Mouse (Mus musculus) embryonic facial prominence, embryonic 10.5 days (tissue): ENCODE measurements around the gene Atp5h. TPM values are rescaled to one million over a fixed set of nuclear protein-coding genes. Genes with fewer than 3 reads are reported as not detected.

Experiments
- DNase-seq: peaks from one replicate; pipeline ENCODE4 v3.0.0-alpha.2; 2017; ENCODE audit warnings: low spot score
- H3K27ac ChIP-seq: fragments of 300-500 bp; sonication (generic); replicated peaks from 2 replicates; pipeline ENCODE4 v1.5.1; 2016; ENCODE audit warnings: mild to moderate bottlenecking
- H3K27me3 ChIP-seq: fragments of 300-500 bp; sonication (generic); replicated peaks from 2 replicates; pipeline ENCODE4 v1.6.1; 2016; ENCODE audit warnings: low read depth, mild to moderate bottlenecking; ENCODE audit not compliant: poor library complexity, severe bottlenecking
- H3K36me3 ChIP-seq: fragments of 300-500 bp; sonication (generic); replicated peaks from 2 replicates; pipeline ENCODE4 v1.6.1; 2016; ENCODE audit warnings: mild to moderate bottlenecking, moderate library complexity
- H3K4me1 ChIP-seq: fragments of 300-500 bp; sonication (generic); 2 replicates; pipeline ENCODE4 v1.6.1; 2016
- H3K4me3 ChIP-seq: fragments of 300-500 bp; sonication (generic); 2 replicates; pipeline ENCODE4 v1.5.1; 2016; ENCODE audit warnings: mild to moderate bottlenecking, moderate library complexity
- H3K9me3 ChIP-seq: fragments of 300-500 bp; sonication (generic); 2 replicates; pipeline ENCODE4 v1.6.1; 2016; ENCODE audit warnings: mild to moderate bottlenecking
- WGBS: fragments of 180-500 bp; shearing (Covaris S2); methylation state at CpG from one replicate; pipeline ENCODE4 v1.1.7; 2016; 5-methylcytosine and 5-hydroxymethylcytosine counted together
- microRNA-seq: library from miRNA; unstranded; fragments of <30 nt; microRNA quantifications from one replicate; pipeline ENCODE4, GENCODE M21; 2017
- polyA plus RNA-seq: library from polyadenylated mRNA; unstranded; fragments of >200 nt; fragmentation: Nextera tagmentation; extraction: Ambion mirVana; gene quantifications from 2 replicates; pipeline ENCODE4 v1.2.1, GENCODE M21; 2016

Atp5h gene
- polyA plus RNA-seq, 1 experiment from 2014 or later: 890 TPM

DNA sequence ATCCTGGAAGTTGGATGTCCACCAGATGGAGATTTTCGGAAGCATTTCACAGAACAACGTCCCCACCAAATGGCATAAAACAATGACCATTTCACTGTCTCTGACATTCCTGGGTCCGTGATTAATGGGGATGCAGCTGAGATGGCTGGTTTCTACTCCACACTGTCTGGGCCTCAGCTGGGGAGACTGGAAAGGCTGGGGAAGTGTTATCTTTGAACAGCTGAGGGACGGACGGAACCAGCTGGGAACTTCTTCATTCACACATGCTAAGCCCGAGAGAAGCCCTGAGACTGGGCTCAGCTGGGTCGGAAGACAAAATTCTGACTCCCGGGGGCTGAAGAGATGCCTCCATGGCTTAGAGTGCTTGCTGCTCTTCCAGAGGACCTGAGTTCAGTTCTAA, 48.4 kb downstream of the Atp5h start:
- Histone ChIP-seq H3K27ac (no peak overlapping the region), H3K4me1 (peaks cover 26% of the 10 kb centered on the region), H3K9me3 (no peaks in the 10 kb centered on the region), H3K27me3 (peaks cover 100% of the 10 kb centered on the region), H3K4me3 (no peak overlapping the region), H3K36me3 (no peaks in the 10 kb centered on the region)
- WGBS: 69% methylated on average over 8 of the region's 8 CpGs
- DNase-seq: no peak

DNA sequence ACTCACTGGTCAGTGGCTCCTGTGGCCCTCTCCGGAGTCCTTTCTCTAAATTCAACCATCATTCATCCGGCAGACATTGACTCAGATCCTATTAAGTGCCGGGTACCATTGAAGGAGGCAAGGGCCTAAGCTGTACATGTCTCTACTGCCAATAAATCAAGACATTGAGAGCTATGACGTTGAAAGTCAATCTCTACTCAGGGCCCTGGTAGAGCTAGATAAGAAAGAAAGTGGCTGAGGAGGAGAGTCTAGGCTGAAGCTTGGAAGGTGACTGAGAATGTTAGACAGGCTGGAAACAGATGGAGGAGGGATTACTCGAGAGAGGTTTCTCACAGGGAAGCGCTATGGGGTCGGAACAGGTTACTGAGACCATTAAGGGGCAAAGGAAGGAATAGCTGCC, 49.4 kb downstream of the Atp5h start:
- no peak overlapping the region for H3K4me3 ChIP-seq
- H3K4me1 ChIP-seq: peaks cover 33% of the 10 kb centered on the region
- no peak for DNase-seq
- H3K9me3 ChIP-seq: no peaks in the 10 kb centered on the region
- H3K36me3 ChIP-seq: no peaks in the 10 kb centered on the region
- H3K27ac ChIP-seq: no peak overlapping the region
- H3K27me3 ChIP-seq: peaks cover 100% of the 10 kb centered on the region
- 60% methylated on average over 7 of the region's 7 CpGs for WGBS

DNA sequence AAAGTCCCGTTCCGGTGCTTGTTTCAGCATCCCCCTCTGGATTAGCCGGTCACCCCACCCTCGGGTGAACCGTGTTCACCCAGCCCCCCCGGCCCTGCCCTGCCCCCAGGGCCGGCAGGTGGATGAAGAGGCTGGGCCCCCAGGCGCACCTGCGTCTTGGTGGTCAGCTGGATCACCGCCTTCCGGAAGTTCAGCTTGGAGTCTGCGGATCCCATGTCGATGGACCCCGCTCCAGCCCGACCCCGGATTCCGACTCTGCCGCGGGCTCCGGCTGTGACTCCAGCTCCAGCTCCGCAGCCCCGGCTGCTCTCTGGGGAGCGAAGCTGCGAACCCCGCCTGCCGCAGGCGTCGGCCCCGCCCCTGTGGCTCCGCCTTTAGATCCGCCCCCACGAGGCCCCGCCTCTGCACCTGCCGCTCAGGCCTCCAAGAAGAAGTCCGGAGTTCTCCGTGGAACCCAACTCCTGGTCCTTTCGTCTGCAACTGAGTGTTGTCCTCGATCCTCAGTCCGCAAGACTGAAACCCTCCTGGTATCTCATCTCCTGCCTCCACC, 52.3 kb downstream of the Atp5h start, which contains the start of gene Hid1:
Gene Hid1 (minus strand): TSS at position 362 of the 550 bp plus-strand sequence.
- WGBS: under 1% methylated on average over 39 of the region's 39 CpGs
- Histone ChIP-seq H3K4me3 (peak within 1 kb of the TSS; percentile 66), H3K9me3 (no peaks in the 10 kb centered on the region), H3K27ac (peak within 1 kb of the TSS; percentile 72), H3K4me1 (peaks cover 30% of the 10 kb centered on the region), H3K36me3 (no peaks in the 10 kb centered on the region), H3K27me3 (peaks cover 90% of the 10 kb centered on the region)
- peak; percentile 80 for DNase-seq

DNA sequence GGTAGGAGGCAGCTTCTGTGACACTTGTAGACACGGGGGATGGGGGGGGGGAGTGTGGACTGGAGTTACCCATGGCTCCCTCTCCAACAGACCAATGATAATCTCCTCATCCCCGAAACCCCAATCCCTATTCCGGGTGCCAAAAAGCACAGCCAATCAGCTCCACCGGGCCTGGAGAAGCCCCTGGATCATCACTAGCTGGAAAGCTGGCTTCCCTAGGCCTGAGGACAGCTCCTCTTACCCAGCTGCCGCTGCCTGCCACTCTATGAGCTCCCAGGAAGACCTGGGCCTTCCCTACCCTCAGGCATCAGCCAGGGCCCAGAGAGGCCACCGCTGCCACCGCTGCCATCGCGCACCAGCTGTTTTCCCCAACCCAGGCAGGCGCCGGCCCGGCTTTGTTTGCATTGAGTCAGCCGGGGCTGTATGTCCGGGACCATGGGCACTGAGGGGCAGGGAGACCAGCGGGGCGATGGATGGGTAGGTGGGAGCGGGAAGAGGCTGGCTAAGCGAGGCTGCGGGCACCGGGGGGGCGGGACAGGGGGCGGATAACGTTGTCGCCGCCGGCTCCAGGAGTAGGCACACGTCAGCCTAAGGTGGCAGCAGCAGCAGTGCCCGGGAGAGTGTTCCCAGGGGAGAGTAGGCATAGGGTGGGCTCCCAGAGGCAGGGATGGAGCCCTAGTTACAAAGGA, 52.9 kb downstream of the Atp5h start:
- Histone ChIP-seq H3K27me3 (peaks cover 83% of the 10 kb centered on the region), H3K9me3 (no peaks in the 10 kb centered on the region), H3K27ac (peak overlapping the region; percentile 72), H3K4me3 (peak overlapping the region; percentile 66), H3K4me1 (peaks cover 30% of the 10 kb centered on the region), H3K36me3 (no peaks in the 10 kb centered on the region)
- 2% methylated on average over 28 of the region's 28 CpGs for WGBS
- peak; percentile 37 for DNase-seq

DNA sequence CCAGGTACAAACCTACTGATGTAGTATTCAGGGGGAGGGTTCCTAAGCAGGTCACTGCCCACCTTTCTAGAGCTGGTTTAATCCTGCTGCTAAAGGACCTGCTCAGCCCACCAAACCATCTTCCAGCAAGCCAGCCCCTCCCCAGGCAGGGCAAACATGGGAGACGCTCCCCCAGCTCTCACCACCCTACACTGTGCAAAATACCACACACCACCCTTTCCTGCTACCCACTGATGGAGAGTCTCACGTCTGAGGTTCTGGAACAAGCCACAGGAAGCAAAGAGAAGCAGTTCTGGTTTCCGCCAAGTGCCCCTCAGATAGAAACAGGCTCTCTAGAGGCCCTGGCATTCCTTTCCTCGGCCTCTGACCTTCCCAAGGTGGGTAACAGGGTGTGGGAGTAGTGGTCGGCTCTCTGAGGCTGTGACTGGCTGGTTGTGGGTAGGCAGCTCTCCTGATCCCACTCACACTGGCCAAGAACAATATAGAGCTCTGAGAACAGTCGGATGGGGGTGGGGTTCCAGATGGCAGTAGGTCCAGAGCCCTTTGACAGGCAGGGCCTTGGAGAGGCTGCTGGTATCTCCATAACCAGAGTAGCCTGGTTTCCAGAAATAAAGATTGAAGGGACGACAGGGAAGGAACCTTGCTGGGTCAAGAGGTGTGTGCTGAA, 53.6 kb downstream of the Atp5h start:
- DNase-seq: no peak
- Histone ChIP-seq H3K27me3 (peaks cover 77% of the 10 kb centered on the region), H3K9me3 (no peaks in the 10 kb centered on the region), H3K4me1 (peaks cover 30% of the 10 kb centered on the region), H3K4me3 (peak overlapping the region; percentile 66), H3K36me3 (no peaks in the 10 kb centered on the region), H3K27ac (no peak overlapping the region)
- WGBS: 42% methylated on average over 7 of the region's 7 CpGs

Small RNA genes lying within 50 kb of the gene (microRNA-seq; reads per million reads assigned to microRNA genes)
- gene Mir3968: not detected

Other genes starting within 250 kb of the Atp5h start
- 10.1 and 10.3 TPM in 2 replicates for gene Tmem104, start 232.5 kb downstream of the Atp5h start, polyA plus RNA-seq
- 18.2 and 18.4 TPM in 2 replicates for gene Nat9, start 232.1 kb downstream of the Atp5h start, polyA plus RNA-seq
- 0.06 and 0.07 TPM in 2 replicates for gene Grin2c, start 152.7 kb downstream of the Atp5h start, polyA plus RNA-seq
- 17.6 and 18.1 TPM in 2 replicates for gene Fdxr, start 142.9 kb downstream of the Atp5h start, polyA plus RNA-seq
- 0.27 and 0.62 TPM in 2 replicates for gene Fads6, start 122.3 kb downstream of the Atp5h start, polyA plus RNA-seq
- not detected in 2 replicates for gene Otop2, start 112.8 kb downstream of the Atp5h start, polyA plus RNA-seq
- 0.04 TPM in 2 replicates for gene Ush1g, start 97.9 kb downstream of the Atp5h start, polyA plus RNA-seq
- gene Otop3, start 85.2 kb downstream of the Atp5h start, polyA plus RNA-seq: not detected in 2 replicates
- gene Hid1, start 52.2 kb downstream of the Atp5h start, polyA plus RNA-seq: 8.6 and 9.6 TPM in 2 replicates
- gene Cdr2l, start 38.0 kb downstream of the Atp5h start, polyA plus RNA-seq: 15.6 and 16.4 TPM in 2 replicates
- gene Mrpl58, start 16.2 kb downstream of the Atp5h start, polyA plus RNA-seq: 221 and 228 TPM in 2 replicates
- 14.8 and 17.3 TPM in 2 replicates for gene Kctd2, start 166 bp upstream of the Atp5h start, polyA plus RNA-seq
- gene Trim80, start 20.6 kb upstream of the Atp5h start, polyA plus RNA-seq: 0.15 TPM in 1 of 2 replicates, not detected in the other
- gene Slc16a5, start 42.5 kb upstream of the Atp5h start, polyA plus RNA-seq: 0.28 and 0.34 TPM in 2 replicates
- gene Armc7, start 55.7 kb upstream of the Atp5h start, polyA plus RNA-seq: 9.0 and 9.9 TPM in 2 replicates
- 90.9 and 92.2 TPM in 2 replicates for gene Nt5c, start 71.9 kb upstream of the Atp5h start, polyA plus RNA-seq
- gene Jpt1, start 94.4 kb upstream of the Atp5h start, polyA plus RNA-seq: 592 and 614 TPM in 2 replicates
- gene Sumo2, start 116.3 kb upstream of the Atp5h start, polyA plus RNA-seq: 1,425 and 1,473 TPM in 2 replicates
- gene Nup85, start 144.5 kb upstream of the Atp5h start, polyA plus RNA-seq: 252 and 253 TPM in 2 replicates
- 100 and 101 TPM in 2 replicates for gene Mrps7, start 184.0 kb upstream of the Atp5h start, polyA plus RNA-seq
- 29.6 and 33.3 TPM in 2 replicates for gene Gga3, start 184.1 kb upstream of the Atp5h start, polyA plus RNA-seq
- gene Mif4gd, start 193.0 kb upstream of the Atp5h start, polyA plus RNA-seq: 19.4 and 19.8 TPM in 2 replicates
- gene Slc25a19, start 208.3 kb upstream of the Atp5h start, polyA plus RNA-seq: 23.5 and 24.6 TPM in 2 replicates